Mouse (Mus musculus): ENCODE data around the gene Srgn. TPM values are rescaled to one million over a fixed set of nuclear protein-coding genes. Genes with fewer than 3 reads are reported as not detected.

Srgn gene
- polyA plus RNA-seq (2012; rRNA removed): 24.8 and 34.5 TPM in 2 replicates

DNA sequence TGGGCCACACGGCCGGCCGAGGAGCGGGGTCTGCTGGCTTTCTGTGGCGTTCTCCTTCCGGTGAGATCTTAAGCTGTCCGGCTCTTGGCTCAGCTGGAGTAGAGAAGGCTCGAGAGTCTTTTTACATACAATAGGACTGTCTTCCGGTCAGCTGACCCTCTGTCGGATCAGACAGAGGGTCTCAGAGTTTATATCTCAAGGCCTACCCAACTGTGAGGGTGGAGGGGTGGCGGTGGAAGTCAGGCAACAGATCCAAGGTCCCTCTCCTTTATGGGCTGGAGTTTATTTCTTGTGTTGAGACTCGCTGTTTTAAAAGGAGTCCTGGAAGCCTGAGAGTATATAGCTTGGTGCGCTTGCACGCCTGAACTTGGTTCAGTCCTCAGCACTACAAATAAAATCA is at the start of gene Srgn:
Srgn (minus strand) TSS at position 101 of the 400 bp plus-strand sequence.

GRCm38 (mm10) chr10:62486618-62487415 is 40.4 kb downstream of the Srgn start, which contains the start of gene Vps26a:
Gene Vps26a, minus strand, starts transcription at chr10:62486805.

DNA sequence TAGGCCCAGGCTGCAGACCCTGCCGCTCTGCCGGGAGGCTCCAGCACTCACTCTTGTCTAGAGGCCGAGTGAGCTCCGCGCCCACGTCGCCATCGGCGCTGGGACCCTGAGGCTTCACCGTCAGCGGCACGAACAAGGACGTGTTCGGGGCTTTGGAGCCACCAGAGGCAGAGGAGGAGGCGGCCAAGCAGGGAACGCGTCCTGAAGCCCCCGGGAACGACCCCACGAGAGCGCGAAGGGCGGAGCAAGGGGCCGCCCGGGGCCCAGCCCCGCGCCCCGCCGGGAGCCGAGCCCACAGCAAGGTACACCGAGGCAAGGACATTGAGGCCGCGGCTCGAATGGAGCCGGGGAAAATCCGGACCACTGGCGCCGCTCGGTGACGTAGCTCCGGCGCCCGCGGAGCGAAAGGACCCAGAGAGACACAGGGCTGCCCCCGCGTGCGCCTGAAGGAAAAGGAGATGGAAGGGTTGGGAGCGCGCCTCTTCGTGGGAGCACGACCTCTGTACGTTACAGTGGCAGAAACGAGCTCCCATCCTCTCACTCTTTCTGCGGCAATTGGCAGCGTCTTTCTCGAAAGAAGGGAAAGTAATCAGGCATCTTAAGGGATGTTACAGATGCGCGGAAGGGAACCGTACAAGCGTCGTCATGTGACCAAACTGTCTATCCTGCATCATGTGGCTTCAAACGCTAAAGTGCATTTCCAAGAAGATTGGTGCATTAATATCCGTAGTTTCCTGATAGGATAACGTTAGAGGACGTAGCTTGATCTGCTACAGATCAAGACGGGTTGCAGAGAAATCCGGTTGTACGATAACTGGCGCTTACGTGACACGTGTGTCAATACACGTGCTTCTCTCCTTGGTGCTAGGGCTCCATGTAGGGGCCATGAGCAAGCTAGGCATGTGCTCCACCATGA is 77.6 kb downstream of the Srgn start, which contains the start of the genes 4930507D05Rik and Supv3l1:
4930507D05Rik (plus strand) TSS at position 126 of the 916 bp plus-strand sequence.
Supv3l1 (minus strand) TSS at position 375 of the 916 bp plus-strand sequence.

Other genes with a start within 250 kb of the Srgn start
- 55.1 and 58.8 TPM in 2 replicates for gene Hk1, start 147.5 kb downstream of the Srgn start, polyA plus RNA-seq (2012; rRNA removed)
- gene Hkdc1, start 105.0 kb downstream of the Srgn start, polyA plus RNA-seq (2012; rRNA removed): 3.7 and 4.4 TPM in 2 replicates
- 0.08 and 0.13 TPM in 2 replicates for gene 4930507D05Rik, start 78.0 kb downstream of the Srgn start, polyA plus RNA-seq (2012; rRNA removed)
- 15.5 and 17.5 TPM in 2 replicates for gene Supv3l1, start 77.7 kb downstream of the Srgn start, polyA plus RNA-seq (2012; rRNA removed)
- 15.3 and 18.9 TPM in 2 replicates for gene Vps26a, start 40.6 kb downstream of the Srgn start, polyA plus RNA-seq (2012; rRNA removed)
- gene Kif1bp, start 51.0 kb upstream of the Srgn start, polyA plus RNA-seq (2012; rRNA removed): 9.2 and 9.6 TPM in 2 replicates
- gene Ddx21, start 74.8 kb upstream of the Srgn start, polyA plus RNA-seq (2012; rRNA removed): 35.4 and 38.2 TPM in 2 replicates
- gene Ddx50, start 123.8 kb upstream of the Srgn start, polyA plus RNA-seq (2012; rRNA removed): 23.9 and 26.9 TPM in 2 replicates
- 0.09 and 0.10 TPM in 2 replicates for gene Stox1, start 198.7 kb upstream of the Srgn start, polyA plus RNA-seq (2012; rRNA removed)